Mouse (Mus musculus) monocyte, adult 5-6 weeks (primary cell): Measurements from ENCODE around the gene Gm49711. TPM values are rescaled to one million over a fixed set of nuclear protein-coding genes. Genes with fewer than 3 reads are reported as not detected.

Source experiments
- ATAC-seq: fragments of 153-309, 156-312 bp; replicated peaks from 2 replicates; pipeline ENCODE4 v1.8.0; 2017; ENCODE audit warnings: mild to moderate bottlenecking; ENCODE audit not compliant: low TSS enrichment, insufficient number of reproducible peaks, severe bottlenecking, poor library complexity, low FRiP score
- total RNA-seq: library from RNA; stranded (forward); fragments of 200-1000, 200-491, 200-594 nt; gene quantifications from 3 replicates; pipeline ENCODE4 v1.2.3, GENCODE M21; 2017

Gm49711 gene
- total RNA-seq, 1 experiment from 2014 or later: not detected

DNA sequence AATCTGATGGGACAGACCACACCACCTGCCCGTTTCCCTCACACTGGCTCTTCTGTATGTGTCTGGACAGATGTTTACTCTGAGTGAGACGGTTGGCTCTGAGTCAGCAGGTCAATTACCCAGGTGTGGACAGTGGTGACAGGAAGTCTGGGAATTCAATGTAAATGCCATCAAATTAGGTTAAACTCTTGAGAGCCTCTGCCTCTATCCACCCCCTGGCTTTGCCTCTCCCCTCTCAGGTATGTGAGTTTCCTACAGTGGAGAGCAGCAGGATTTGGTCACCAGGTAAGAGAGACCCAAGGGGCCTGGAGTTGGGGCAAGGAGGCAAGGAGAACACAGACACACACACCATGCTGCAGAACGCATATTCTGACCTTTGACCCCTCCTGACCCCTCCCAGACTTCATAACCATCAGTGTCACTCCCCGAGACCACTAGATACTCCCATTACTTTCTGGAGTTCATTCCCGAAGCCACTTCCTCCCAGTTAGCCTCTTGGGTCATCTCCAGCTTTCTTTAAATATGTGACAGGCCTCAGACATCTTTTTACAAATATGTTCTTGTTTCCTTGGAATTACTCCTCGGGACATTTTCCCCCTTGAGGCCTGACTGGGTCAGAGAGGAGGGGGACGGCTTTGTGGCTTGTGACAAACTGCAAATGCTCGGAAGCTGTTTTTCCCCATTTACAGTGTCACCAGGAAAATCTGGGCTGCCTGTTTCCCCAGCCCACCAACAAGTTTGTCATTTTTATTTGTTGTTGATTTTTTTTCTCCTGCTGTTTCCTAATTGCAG lies 157.7 kb downstream of the Gm49711 start:
- no peak for ATAC-seq

- ATAC-seq: no peak
These were observed 162.6 kb downstream of the Gm49711 start for GRCm38 (mm10) chr16:92220754-92221153.

GRCm38 (mm10) chr16:92228332-92228919 lies 170.3 kb downstream of the Gm49711 start:
- no peak for ATAC-seq

GRCm38 (mm10) chr16:92230476-92230931 lies 172.4 kb downstream of the Gm49711 start:
- no peak for ATAC-seq

DNA sequence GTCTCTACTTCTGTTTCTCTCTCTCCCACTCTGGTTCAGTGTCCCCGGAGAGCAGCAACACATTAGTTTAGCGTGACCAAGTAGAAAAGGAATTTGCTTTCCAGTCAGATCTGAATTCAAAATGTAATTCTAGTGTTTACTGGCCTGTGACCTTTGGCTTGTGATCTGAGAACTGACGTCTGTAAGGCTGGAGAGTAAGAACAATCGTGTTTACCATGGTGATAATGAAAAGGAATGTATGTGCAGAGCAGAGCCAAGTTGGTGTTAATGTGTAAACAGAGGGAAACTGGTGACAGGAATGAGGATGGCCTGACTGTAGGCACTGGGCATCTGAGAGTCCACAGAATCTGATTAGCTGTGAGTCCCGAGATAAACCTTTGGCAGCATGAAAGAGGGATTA lies 176.4 kb downstream of the Gm49711 start:
- no peak for ATAC-seq

DNA sequence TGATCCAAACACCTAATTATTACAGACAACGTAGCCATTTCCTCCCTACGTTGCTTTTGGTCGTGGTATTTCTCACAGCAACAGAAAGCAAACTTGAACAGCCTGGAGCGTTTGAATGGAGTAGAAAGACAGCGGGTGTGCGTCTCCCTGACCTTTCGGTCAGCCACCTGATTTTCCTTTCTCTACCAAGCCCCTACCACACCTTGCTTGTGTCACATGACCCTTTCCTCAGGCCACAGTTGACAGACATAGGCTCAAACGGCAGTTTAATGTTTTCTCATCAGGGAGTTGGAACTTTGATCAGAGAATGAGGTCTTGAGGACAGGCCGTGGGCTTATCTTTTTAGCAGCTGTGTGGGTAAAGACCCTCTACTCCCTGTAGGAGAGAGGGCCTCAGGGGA lies 177.1 kb downstream of the Gm49711 start:
- no peak for ATAC-seq

Other genes starting within 250 kb of the Gm49711 start
- gene Mrps6, start within 50 bp of the Gm49711 start, total RNA-seq: 5.8 to 18.1 TPM (median 9.5 TPM) in 3 replicates
- gene Slc5a3, start within 50 bp of the Gm49711 start, total RNA-seq: 1.6 to 4.6 TPM (median 1.9 TPM) in 3 replicates
- not detected in 3 replicates for gene Kcne2, start 234.1 kb downstream of the Gm49711 start, total RNA-seq
- 47.9 to 91.8 TPM (median 57.4 TPM) in 3 replicates for gene Smim11, start 243.0 kb downstream of the Gm49711 start, total RNA-seq